Mouse (Mus musculus) embryonic facial prominence, embryonic 14.5 days (tissue): ENCODE data around the gene Creb3l2. TPM values are rescaled to one million over a fixed set of nuclear protein-coding genes. Genes with fewer than 3 reads are reported as not detected.

ENCODE experiments used
- ATAC-seq: fragments of 200-750 bp; cut with Nextera tagmentation; 2 replicates; pipeline ENCODE4 v1.8.0; 2017; ENCODE audit warnings: low read depth, moderate number of reproducible peaks, moderate TSS enrichment
- DNase-seq: peaks from one replicate; pipeline ENCODE4 v3.0.0-alpha.2; 2015; ENCODE audit warnings: low spot score
- H3K27ac ChIP-seq: fragments of 300-500 bp; sonication (generic); replicated peaks from 2 replicates; pipeline ENCODE4 v1.5.1; 2014; ENCODE audit warnings: low read depth, mild to moderate bottlenecking, low read length, moderate library complexity
- H3K27me3 ChIP-seq: fragments of 300-500 bp; sonication (generic); replicated peaks from 2 replicates; pipeline ENCODE4 v1.6.1; 2014; ENCODE audit warnings: low read length; ENCODE audit not compliant: control insufficient read depth, insufficient read depth
- H3K36me3 ChIP-seq: fragments of 300-500 bp; sonication (generic); 2 replicates; pipeline ENCODE4 v1.6.1; 2014; ENCODE audit warnings: low read length, mixed read lengths; ENCODE audit not compliant: control insufficient read depth, insufficient read depth
- H3K4me1 ChIP-seq: fragments of 300-500 bp; sonication (generic); 2 replicates; pipeline ENCODE4 v1.6.1; 2014; ENCODE audit warnings: antibody characterized with exemption, low read length; ENCODE audit not compliant: control insufficient read depth, insufficient read depth
- H3K4me2 ChIP-seq: fragments of 300-500 bp; sonication (generic); 2 replicates; pipeline ENCODE4 v1.6.1; 2014; ENCODE audit warnings: low read depth, mild to moderate bottlenecking, low read length, moderate library complexity, mixed read lengths
- H3K4me3 ChIP-seq: fragments of 300-500 bp; sonication (generic); 2 replicates; pipeline ENCODE4 v1.5.1; 2014; ENCODE audit warnings: low read depth, mild to moderate bottlenecking, low read length
- H3K9ac ChIP-seq: fragments of 300-500 bp; sonication (generic); 2 replicates; pipeline ENCODE4 v1.6.1; 2014; ENCODE audit warnings: low read depth, mild to moderate bottlenecking, low read length, moderate library complexity, mixed read lengths
- H3K9me3 ChIP-seq: fragments of 300-500 bp; sonication (generic); 2 replicates; pipeline ENCODE4 v1.6.1; 2016; ENCODE audit warnings: low read length; ENCODE audit not compliant: control insufficient read depth
- WGBS: fragments of 180-500 bp; shearing (Covaris S2); extraction: QIAGEN DNeasy Blood & Tissue Kit; methylation state at CpG from one replicate; pipeline ENCODE4 v1.1.7; 2014; 5-methylcytosine and 5-hydroxymethylcytosine counted together
- polyA plus RNA-seq: library from polyadenylated mRNA; unstranded; fragments of >200 nt; fragmentation: Nextera tagmentation; extraction: Ambion mirVana; gene quantifications from 2 replicates; pipeline ENCODE4 v1.2.1, GENCODE M21; 2014

Gene Creb3l2
- polyA plus RNA-seq, 1 experiment from 2014 or later, result 35.3 TPM

DNA sequence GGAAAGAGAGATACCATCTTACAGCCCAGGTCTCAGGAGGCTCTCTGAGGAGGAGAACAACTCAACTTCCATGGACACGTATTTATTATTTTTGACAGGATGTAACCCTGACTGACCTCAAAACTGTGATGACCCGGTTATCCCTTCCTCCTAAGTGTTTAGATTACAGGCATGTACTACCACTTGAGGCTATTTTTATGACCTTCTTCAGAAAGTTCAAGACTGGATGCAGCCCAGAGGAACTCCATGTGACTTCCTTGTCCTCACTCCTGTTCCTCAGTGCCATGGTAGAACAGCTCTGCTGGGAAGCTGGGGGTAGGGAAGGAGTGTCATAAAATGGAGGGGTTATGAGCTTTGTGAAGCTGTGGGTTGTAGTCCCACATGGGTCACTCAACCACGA is 16.1 kb downstream of the Creb3l2 start:
- ATAC-seq (no peak), DNase-seq (no peak)
- Histone ChIP-seq H3K36me3 (peaks cover 13% of the 10 kb centered on the region), H3K27me3 (no peaks in the 10 kb centered on the region), H3K9ac (no peak overlapping the region), H3K4me1 (peaks cover 67% of the 10 kb centered on the region), H3K27ac (peak overlapping the region; percentile 81), H3K4me2 (no peak overlapping the region), H3K9me3 (no peaks in the 10 kb centered on the region), H3K4me3 (no peak overlapping the region)
- 66% methylated on average over 3 of the region's 3 CpGs for WGBS

DNA sequence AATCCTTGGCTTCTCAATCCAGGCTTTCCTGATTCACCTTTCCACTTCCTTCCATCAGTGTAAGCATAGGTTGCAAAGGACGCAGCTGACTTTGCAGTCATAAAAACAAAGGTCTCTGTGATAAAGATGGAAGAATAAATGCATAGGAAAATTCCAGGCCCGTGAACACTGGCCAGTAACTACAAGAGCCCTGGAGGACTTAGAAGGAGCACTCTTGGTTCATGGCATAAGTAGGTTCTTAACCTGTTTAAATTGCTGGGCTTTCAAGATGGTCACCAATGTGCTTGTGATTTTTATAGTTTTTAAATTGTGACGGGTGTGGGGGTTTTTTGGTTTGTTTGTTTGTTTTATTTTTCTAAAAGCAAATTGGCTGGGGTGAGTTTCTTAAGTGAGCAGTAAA is 16.9 kb downstream of the Creb3l2 start:
- WGBS, result 81% methylated on average over 3 of the region's 3 CpGs
- Histone ChIP-seq H3K4me3 (no peak overlapping the region), H3K9ac (no peak overlapping the region), H3K36me3 (peaks cover 12% of the 10 kb centered on the region), H3K4me1 (peaks cover 64% of the 10 kb centered on the region), H3K9me3 (no peaks in the 10 kb centered on the region), H3K27ac (peak overlapping the region; percentile 81), H3K27me3 (no peaks in the 10 kb centered on the region), H3K4me2 (no peak overlapping the region)
- ATAC-seq (no peak), DNase-seq (no peak)

DNA sequence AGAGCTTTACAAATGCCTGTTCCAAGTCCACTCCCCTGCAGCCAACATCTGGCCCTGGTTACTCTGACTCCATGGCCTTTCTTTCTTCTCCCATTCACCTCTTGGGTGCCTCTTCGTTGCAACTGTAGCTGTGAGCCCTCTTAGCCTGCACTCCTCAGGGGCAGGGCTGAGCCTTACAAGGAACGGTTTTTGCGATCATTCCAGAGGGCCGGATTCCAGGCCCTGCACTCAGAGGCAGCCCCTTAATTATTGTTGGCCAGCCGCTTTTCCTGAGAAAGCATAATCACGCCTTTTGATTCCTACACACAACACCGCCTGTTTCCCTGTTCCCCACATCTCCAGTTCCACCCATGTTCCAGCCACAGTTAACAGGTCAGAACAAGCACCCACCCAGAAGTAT is 17.6 kb downstream of the Creb3l2 start:
- Histone ChIP-seq H3K27me3 (no peaks in the 10 kb centered on the region), H3K9me3 (no peaks in the 10 kb centered on the region), H3K4me2 (peak overlapping the region; percentile 26; the same call in 1 of the 2 replicates), H3K4me1 (peaks cover 64% of the 10 kb centered on the region), H3K4me3 (no peak overlapping the region), H3K36me3 (peaks cover 9% of the 10 kb centered on the region), H3K9ac (0 out of 2 replicates have a peak overlapping the region, but pooled peaks have one; percentile 25), H3K27ac (peak overlapping the region; percentile 81)
- WGBS, result 24% methylated on average over 7 of the region's 7 CpGs
- DNase-seq (peak; percentile 88), ATAC-seq (peak; percentile 73)

DNA sequence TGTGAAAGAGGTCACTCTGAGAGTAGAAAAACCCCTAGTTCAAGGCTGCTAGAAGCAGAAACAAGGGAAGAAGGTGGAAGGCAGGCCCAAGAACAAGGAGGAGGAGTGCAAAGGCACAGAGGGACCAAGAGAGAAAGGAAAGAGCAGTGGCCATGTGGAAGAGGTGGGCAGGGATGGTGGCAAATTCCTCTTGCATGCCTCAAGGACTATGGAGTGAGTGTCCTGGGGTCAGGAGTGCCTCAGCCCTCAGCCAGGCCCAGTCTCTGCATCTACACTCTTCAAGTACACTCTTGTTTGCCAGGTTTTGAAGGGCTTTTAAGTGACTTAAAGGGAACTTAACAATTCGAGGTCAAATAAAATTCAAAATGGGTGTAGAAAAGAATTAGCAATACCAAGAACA is 18.6 kb downstream of the Creb3l2 start:
- ATAC-seq (no peak), DNase-seq (no peak)
- H3K9me3 ChIP-seq, result no peaks in the 10 kb centered on the region
- no peaks in the 10 kb centered on the region for H3K27me3 ChIP-seq
- H3K4me2 ChIP-seq, result no peak overlapping the region
- H3K27ac ChIP-seq, result peak overlapping the region; percentile 81
- H3K4me3 ChIP-seq, result no peak overlapping the region
- 72% methylated on average over 1 of the region's 1 CpGs for WGBS
- peaks cover 9% of the 10 kb centered on the region for H3K36me3 ChIP-seq
- peaks cover 63% of the 10 kb centered on the region for H3K4me1 ChIP-seq
- no peak overlapping the region for H3K9ac ChIP-seq

DNA sequence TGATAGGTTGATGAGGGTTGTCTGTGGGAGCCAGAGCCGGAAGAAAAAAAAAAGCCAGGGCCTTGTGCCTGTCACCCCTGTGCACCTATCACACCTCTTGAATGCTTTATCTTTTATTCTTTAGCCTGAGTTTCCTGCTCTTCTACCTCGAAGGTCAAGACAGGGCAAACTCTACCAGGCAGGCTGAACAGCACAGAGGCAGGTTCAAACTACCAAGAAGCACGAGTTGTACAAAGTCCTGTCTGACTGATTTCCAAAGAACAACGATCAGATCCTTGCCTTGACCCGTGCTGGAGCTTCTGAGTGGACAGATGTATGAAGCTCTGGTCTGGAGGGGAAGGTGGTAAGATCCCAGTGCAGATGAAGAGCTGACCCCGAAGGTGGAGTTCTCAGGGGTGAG is 20.8 kb downstream of the Creb3l2 start:
- no peak overlapping the region for H3K9ac ChIP-seq
- H3K36me3 ChIP-seq, result peaks cover 6% of the 10 kb centered on the region; the same call in 1 of the 2 replicates
- no peak overlapping the region for H3K27ac ChIP-seq
- H3K4me1 ChIP-seq, result peaks cover 55% of the 10 kb centered on the region
- no peak overlapping the region for H3K4me2 ChIP-seq
- H3K9me3 ChIP-seq, result no peaks in the 10 kb centered on the region
- WGBS, result 84% methylated on average over 6 of the region's 6 CpGs
- no peaks in the 10 kb centered on the region for H3K27me3 ChIP-seq
- no peak overlapping the region for H3K4me3 ChIP-seq
- no peak for ATAC-seq
- no peak for DNase-seq

GRCm38 (mm10) chr6:37419445-37419941 is 22.5 kb downstream of the Creb3l2 start:
- peak; percentile 92 for DNase-seq
- peak overlapping the region; percentile 42 for H3K4me2 ChIP-seq

GRCm38 (mm10) chr6:37418931-37419330 is 23.0 kb downstream of the Creb3l2 start:
- peak; percentile 56 for ATAC-seq
- H3K27ac ChIP-seq, result peak overlapping the region; percentile 90
- H3K4me2 ChIP-seq, result peak overlapping the region; percentile 42
- H3K9me3 ChIP-seq, result no peaks in the 10 kb centered on the region
- DNase-seq, result peak; percentile 73
- H3K36me3 ChIP-seq, result peaks cover 5% of the 10 kb centered on the region; the same call in 1 of the 2 replicates
- H3K27me3 ChIP-seq, result no peaks in the 10 kb centered on the region
- no peak overlapping the region for H3K4me3 ChIP-seq
- peaks cover 40% of the 10 kb centered on the region for H3K4me1 ChIP-seq
- WGBS, result 42% methylated on average over 6 of the region's 6 CpGs
- no peak overlapping the region; the same call in 1 of the 2 replicates for H3K9ac ChIP-seq

More at GRCm38 (mm10) chr6:37419445-37419941, 22.5 kb downstream of the Creb3l2 start:
- Histone ChIP-seq H3K4me3 (no peak overlapping the region), H3K36me3 (peaks cover 1% of the 10 kb centered on the region; the same call in 1 of the 2 replicates), H3K9me3 (no peaks in the 10 kb centered on the region), H3K9ac (no peak overlapping the region), H3K4me1 (peaks cover 46% of the 10 kb centered on the region), H3K27me3 (no peaks in the 10 kb centered on the region), H3K27ac (peak overlapping the region; percentile 90)
- ATAC-seq, result peak; percentile 65; the same call in 1 of the 2 replicates
- 38% methylated on average over 17 of the region's 17 CpGs for WGBS

GRCm38 (mm10) chr6:37416743-37417142 is 25.2 kb downstream of the Creb3l2 start:
- no peak overlapping the region for H3K4me2 ChIP-seq
- no peak overlapping the region for H3K9ac ChIP-seq
- DNase-seq (no peak), ATAC-seq (no peak)
- H3K27ac ChIP-seq, result peak overlapping the region; percentile 48; the same call in 1 of the 2 replicates
- H3K36me3 ChIP-seq, result peaks cover 5% of the 10 kb centered on the region; the same call in 1 of the 2 replicates
- WGBS, result 73% methylated on average over 4 of the region's 4 CpGs
- no peaks in the 10 kb centered on the region for H3K9me3 ChIP-seq
- no peak overlapping the region for H3K4me3 ChIP-seq
- peaks cover 32% of the 10 kb centered on the region for H3K4me1 ChIP-seq
- no peaks in the 10 kb centered on the region for H3K27me3 ChIP-seq

GRCm38 (mm10) chr6:37415505-37415904 is 26.4 kb downstream of the Creb3l2 start:
- no peak for DNase-seq
- H3K4me3 ChIP-seq, result no peak overlapping the region
- 71% methylated on average over 6 of the region's 6 CpGs for WGBS

More at GRCm38 (mm10) chr6:37415505-37415904, 26.4 kb downstream of the Creb3l2 start:
- Histone ChIP-seq H3K27me3 (no peaks in the 10 kb centered on the region), H3K27ac (peak overlapping the region; percentile 74), H3K36me3 (peaks cover 5% of the 10 kb centered on the region; the same call in 1 of the 2 replicates), H3K4me2 (no peak overlapping the region), H3K9me3 (no peaks in the 10 kb centered on the region), H3K4me1 (peaks cover 39% of the 10 kb centered on the region), H3K9ac (no peak overlapping the region)
- no peak for ATAC-seq
